Mouse (Mus musculus): ENCODE measurements at regions not wholly inside any gene's neighbourhood (a gene's known extent, or its start where the extent isn't known, plus 50 kb on each side); places are given as distances from the start of the nearest gene placed in this dataset.

- Histone ChIP-seq H3K9ac (ENCODE audit: low read length) (no peak overlapping the region), H3K4me1 (ENCODE audit: control insufficient read depth, insufficient read depth, low read length) (no peaks in the 10 kb centered on the region), H3K9me3 (ENCODE audit: control insufficient read depth, low read length) (no peaks in the 10 kb centered on the region), H3K27me3 (ENCODE audit: control insufficient read depth, insufficient read depth, low read length) (no peaks in the 10 kb centered on the region), H3K27ac (ENCODE audit: low read depth, low read length) (no peak overlapping the region), H3K4me2 (ENCODE audit: low read depth) (no peak overlapping the region), H3K4me3 (ENCODE audit: low read depth, low read length) (no peak overlapping the region), H3K36me3 (ENCODE audit: control insufficient read depth, insufficient read depth, low read length) (no peaks in the 10 kb centered on the region)
- DNase-seq (ENCODE audit: low spot score) (no peak), ATAC-seq (ENCODE audit: insufficient read depth, low FRiP score, low TSS enrichment) (no peak)
- 95% methylated on average over 5 of the region's 5 CpGs for WGBS
Measured at GRCm38 (mm10) chr17:45859441-45859840, 125.8 kb upstream of the 1600014C23Rik start.

- no peaks in the 10 kb centered on the region for H3K9me3 ChIP-seq (ENCODE audit: control insufficient read depth, low read length)
- ATAC-seq (ENCODE audit: insufficient read depth, low FRiP score, low TSS enrichment) (no peak), DNase-seq (ENCODE audit: low spot score) (no peak)
- WGBS: 86% methylated on average over 21 of the region's 21 CpGs
- H3K27ac ChIP-seq (ENCODE audit: low read depth, low read length): no peak overlapping the region
- no peak overlapping the region for H3K4me3 ChIP-seq (ENCODE audit: low read depth, low read length)
- no peak overlapping the region for H3K9ac ChIP-seq (ENCODE audit: low read length)
- no peak overlapping the region for H3K4me2 ChIP-seq (ENCODE audit: low read depth)
- H3K27me3 ChIP-seq (ENCODE audit: control insufficient read depth, insufficient read depth, low read length): no peaks in the 10 kb centered on the region
- no peaks in the 10 kb centered on the region for H3K4me1 ChIP-seq (ENCODE audit: control insufficient read depth, insufficient read depth, low read length)
- H3K36me3 ChIP-seq (ENCODE audit: control insufficient read depth, insufficient read depth, low read length): no peaks in the 10 kb centered on the region
Measured at GRCm38 (mm10) chr17:45853931-45854653, 120.4 kb upstream of the 1600014C23Rik start.

DNA sequence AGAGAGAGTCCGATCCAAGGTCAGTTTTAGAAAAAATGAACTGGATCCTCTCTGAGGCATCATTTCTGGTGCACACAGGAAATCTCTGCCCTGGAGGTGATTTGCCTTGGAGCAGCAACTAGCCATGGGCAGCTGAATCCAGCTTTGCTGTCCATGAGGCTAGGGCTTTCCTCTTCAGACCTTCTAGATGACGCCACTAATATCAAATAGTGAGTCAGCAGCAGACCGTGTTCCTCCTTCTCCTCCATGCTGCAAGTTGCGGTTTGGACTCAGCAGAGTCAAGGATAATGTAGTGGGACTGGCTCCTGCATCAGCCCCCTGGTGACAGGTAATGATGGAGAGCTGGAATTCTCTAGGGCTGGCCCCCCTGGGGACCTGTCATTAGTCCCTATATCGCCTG lies 118.8 kb upstream of the 1600014C23Rik start:
- 63% methylated on average over 5 of the region's 5 CpGs for WGBS
- no peak overlapping the region for H3K4me3 ChIP-seq (ENCODE audit: low read depth, low read length)
- no peak overlapping the region for H3K27ac ChIP-seq (ENCODE audit: low read depth, low read length)

GRCm38 (mm10) chr17:45851723-45852396 lies 118.2 kb upstream of the 1600014C23Rik start:
- H3K27me3 ChIP-seq (ENCODE audit: control insufficient read depth, insufficient read depth, low read length): no peaks in the 10 kb centered on the region
- H3K9me3 ChIP-seq (ENCODE audit: control insufficient read depth, low read length): no peaks in the 10 kb centered on the region
- ATAC-seq (ENCODE audit: insufficient read depth, low FRiP score, low TSS enrichment): no peak
- H3K27ac ChIP-seq (ENCODE audit: low read depth, low read length): no peak overlapping the region
- no peak for DNase-seq (ENCODE audit: low spot score)
- no peak overlapping the region for H3K4me3 ChIP-seq (ENCODE audit: low read depth, low read length)
- no peak overlapping the region for H3K4me2 ChIP-seq (ENCODE audit: low read depth)
- no peaks in the 10 kb centered on the region for H3K4me1 ChIP-seq (ENCODE audit: control insufficient read depth, insufficient read depth, low read length)
- H3K9ac ChIP-seq (ENCODE audit: low read length): no peak overlapping the region
- no peaks in the 10 kb centered on the region for H3K36me3 ChIP-seq (ENCODE audit: control insufficient read depth, insufficient read depth, low read length)
- WGBS: 70% methylated on average over 8 of the region's 8 CpGs

More for the DNA sequence above, 118.8 kb upstream of the 1600014C23Rik start:
- Histone ChIP-seq H3K4me1 (ENCODE audit: control insufficient read depth, insufficient read depth, low read length) (no peaks in the 10 kb centered on the region), H3K36me3 (ENCODE audit: control insufficient read depth, insufficient read depth, low read length) (no peaks in the 10 kb centered on the region), H3K9ac (ENCODE audit: low read length) (0 out of 2 replicates have a peak overlapping the region, but pooled peaks have one; percentile 10), H3K4me2 (ENCODE audit: low read depth) (no peak overlapping the region), H3K9me3 (ENCODE audit: control insufficient read depth, low read length) (no peaks in the 10 kb centered on the region), H3K27me3 (ENCODE audit: control insufficient read depth, insufficient read depth, low read length) (no peaks in the 10 kb centered on the region)
- ATAC-seq (ENCODE audit: insufficient read depth, low FRiP score, low TSS enrichment) (no peak), DNase-seq (ENCODE audit: low spot score) (no peak)

- 89% methylated on average over 6 of the region's 6 CpGs for WGBS
- ATAC-seq (ENCODE audit: insufficient read depth, low FRiP score, low TSS enrichment) (no peak), DNase-seq (ENCODE audit: low spot score) (no peak)
- no peaks in the 10 kb centered on the region for H3K36me3 ChIP-seq (ENCODE audit: control insufficient read depth, insufficient read depth, low read length)
- H3K9ac ChIP-seq (ENCODE audit: low read length): no peak overlapping the region
- H3K9me3 ChIP-seq (ENCODE audit: control insufficient read depth, low read length): no peaks in the 10 kb centered on the region
- H3K4me2 ChIP-seq (ENCODE audit: low read depth): no peak overlapping the region
- no peaks in the 10 kb centered on the region for H3K4me1 ChIP-seq (ENCODE audit: control insufficient read depth, insufficient read depth, low read length)
- no peaks in the 10 kb centered on the region for H3K27me3 ChIP-seq (ENCODE audit: control insufficient read depth, insufficient read depth, low read length)
- H3K27ac ChIP-seq (ENCODE audit: low read depth, low read length): no peak overlapping the region
- no peak overlapping the region for H3K4me3 ChIP-seq (ENCODE audit: low read depth, low read length)
Measured at GRCm38 (mm10) chr17:45850976-45851375, 117.3 kb upstream of the 1600014C23Rik start.

DNA sequence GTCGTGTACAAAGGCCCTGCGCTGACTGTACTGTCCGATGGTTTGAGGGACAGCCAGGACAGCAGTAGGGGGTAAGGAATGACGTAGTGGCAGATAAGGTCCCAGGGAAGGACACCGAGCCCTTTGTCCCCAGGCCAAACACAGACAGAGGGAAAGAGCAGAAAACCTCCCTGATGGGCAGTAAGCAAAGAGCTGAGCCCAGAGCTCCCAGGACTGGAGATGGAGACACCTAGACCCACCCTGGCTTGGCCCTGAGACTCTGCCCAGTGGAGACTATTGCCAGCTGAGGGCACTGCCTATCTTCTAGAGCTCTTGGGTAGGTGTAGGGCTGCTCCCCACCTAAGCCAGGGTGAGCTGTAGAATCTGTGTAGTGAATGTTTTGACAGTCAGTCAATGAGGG lies 116.5 kb upstream of the 1600014C23Rik start:
- no peak for ATAC-seq (ENCODE audit: insufficient read depth, low FRiP score, low TSS enrichment)
- WGBS: 90% methylated on average over 5 of the region's 5 CpGs
- no peak overlapping the region for H3K4me2 ChIP-seq (ENCODE audit: low read depth)
- H3K4me1 ChIP-seq (ENCODE audit: control insufficient read depth, insufficient read depth, low read length): no peaks in the 10 kb centered on the region
- DNase-seq (ENCODE audit: low spot score): no peak
- H3K27ac ChIP-seq (ENCODE audit: low read depth, low read length): no peak overlapping the region
- no peaks in the 10 kb centered on the region for H3K36me3 ChIP-seq (ENCODE audit: control insufficient read depth, insufficient read depth, low read length)
- no peaks in the 10 kb centered on the region for H3K9me3 ChIP-seq (ENCODE audit: control insufficient read depth, low read length)
- H3K9ac ChIP-seq (ENCODE audit: low read length): no peak overlapping the region
- no peak overlapping the region for H3K4me3 ChIP-seq (ENCODE audit: low read depth, low read length)
- H3K27me3 ChIP-seq (ENCODE audit: control insufficient read depth, insufficient read depth, low read length): no peaks in the 10 kb centered on the region

- Histone ChIP-seq H3K4me2 (ENCODE audit: low read depth) (no peak overlapping the region), H3K27ac (ENCODE audit: low read depth, low read length) (no peak overlapping the region), H3K9me3 (ENCODE audit: control insufficient read depth, low read length) (no peaks in the 10 kb centered on the region), H3K4me1 (ENCODE audit: control insufficient read depth, insufficient read depth, low read length) (no peaks in the 10 kb centered on the region), H3K4me3 (ENCODE audit: low read depth, low read length) (no peak overlapping the region), H3K36me3 (ENCODE audit: control insufficient read depth, insufficient read depth, low read length) (no peaks in the 10 kb centered on the region), H3K9ac (ENCODE audit: low read length) (no peak overlapping the region), H3K27me3 (ENCODE audit: control insufficient read depth, insufficient read depth, low read length) (no peaks in the 10 kb centered on the region)
- DNase-seq (ENCODE audit: low spot score) (no peak), ATAC-seq (ENCODE audit: insufficient read depth, low FRiP score, low TSS enrichment) (no peak)
- WGBS: 36% methylated on average over 8 of the region's 8 CpGs
Measured at GRCm38 (mm10) chr17:45848605-45849004, 115.0 kb upstream of the 1600014C23Rik start.

GRCm38 (mm10) chr17:45847701-45848378 lies 114.2 kb upstream of the 1600014C23Rik start:
- no peak overlapping the region for H3K4me2 ChIP-seq (ENCODE audit: low read depth)
- WGBS: 91% methylated on average over 14 of the region's 14 CpGs
- H3K9ac ChIP-seq (ENCODE audit: low read length): no peak overlapping the region
- no peaks in the 10 kb centered on the region for H3K4me1 ChIP-seq (ENCODE audit: control insufficient read depth, insufficient read depth, low read length)
- no peak overlapping the region for H3K27ac ChIP-seq (ENCODE audit: low read depth, low read length)
- ATAC-seq (ENCODE audit: insufficient read depth, low FRiP score, low TSS enrichment) (no peak), DNase-seq (ENCODE audit: low spot score) (no peak)
- no peak overlapping the region for H3K4me3 ChIP-seq (ENCODE audit: low read depth, low read length)
- H3K27me3 ChIP-seq (ENCODE audit: control insufficient read depth, insufficient read depth, low read length): no peaks in the 10 kb centered on the region
- no peaks in the 10 kb centered on the region for H3K9me3 ChIP-seq (ENCODE audit: control insufficient read depth, low read length)
- no peaks in the 10 kb centered on the region for H3K36me3 ChIP-seq (ENCODE audit: control insufficient read depth, insufficient read depth, low read length)
